Mouse (Mus musculus): ENCODE data around the gene Omg. TPM values are rescaled to one million over a fixed set of nuclear protein-coding genes. Genes with fewer than 3 reads are reported as not detected.

The Omg gene
- polyA plus RNA-seq (2012; rRNA removed) = 0.08 TPM in 1 of 2 replicates, not detected in the other

DNA sequence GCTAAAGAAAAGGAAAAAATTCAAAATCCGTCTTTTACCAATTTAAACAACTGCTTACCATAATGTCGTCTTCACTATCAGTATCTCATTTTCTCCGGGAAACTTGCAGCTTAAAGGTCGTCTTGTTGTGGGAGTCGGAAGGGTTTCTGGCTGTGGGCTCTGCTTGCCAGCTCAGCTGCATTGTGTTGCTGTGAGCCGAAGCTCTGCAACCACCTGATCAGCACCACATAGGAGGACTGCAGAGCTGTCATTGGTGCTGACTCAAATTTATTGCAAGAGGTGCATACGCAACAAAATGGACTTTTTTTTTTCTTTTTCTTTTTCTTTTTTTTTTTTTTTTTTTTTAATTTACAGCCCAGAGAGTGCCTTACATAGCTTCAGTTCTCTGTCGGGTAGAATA is at the start of gene Omg:
Gene Omg (minus strand): TSS at position 240 of the 400 bp plus-strand sequence.
- Histone ChIP-seq H3K4me3 (replicated peaks; ENCODE audit: extremely low read depth, low read depth, low read length) (no peak within 1 kb of the TSS), H3K4me1 (ENCODE audit: control insufficient read depth, insufficient read depth, low read length) (no peaks in the 10 kb centered on the region)
- DNase-seq = no peak
- TF ChIP-seq CTCF (IDR thresholded peaks at IDR 0.05; ENCODE audit: insufficient read depth, low read length) (no peak), POLR2A (IDR thresholded peaks at IDR 0.05; ENCODE audit: borderline replicate concordance, extremely low read depth, low read depth, low read length) (no peak)
- WGBS = 69% methylated on average over 8 of the region's 8 CpGs

DNA sequence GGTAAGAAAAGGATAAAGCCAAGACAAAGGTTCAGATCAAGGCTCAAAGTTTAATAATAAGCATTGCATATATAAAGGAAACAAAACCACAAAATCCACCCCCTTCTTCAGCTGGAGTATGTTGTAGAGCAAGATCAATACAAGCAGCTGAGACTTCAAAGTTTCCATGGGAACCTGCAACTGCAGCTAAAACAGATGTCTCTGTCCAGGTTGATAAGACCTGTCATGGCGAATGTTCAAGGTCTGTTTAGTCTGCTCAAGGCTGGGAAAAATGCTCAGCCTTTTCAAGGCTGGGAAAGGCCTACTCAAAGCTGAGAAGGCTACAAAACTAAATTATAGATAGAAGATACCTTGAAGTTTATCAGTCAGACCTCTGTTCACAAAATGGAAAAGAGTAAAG is 48.7 kb upstream of the Omg start:
- DNase-seq = no peak
- 78% methylated on average over 1 of the region's 1 CpGs for WGBS
- Histone ChIP-seq H3K4me1 (ENCODE audit: control insufficient read depth, insufficient read depth, low read length) (no peaks in the 10 kb centered on the region), H3K4me3 (replicated peaks; ENCODE audit: extremely low read depth, low read depth, low read length) (no peak overlapping the region)
- TF ChIP-seq CTCF (IDR thresholded peaks at IDR 0.05; ENCODE audit: insufficient read depth, low read length) (no peak), POLR2A (IDR thresholded peaks at IDR 0.05; ENCODE audit: borderline replicate concordance, extremely low read depth, low read depth, low read length) (no peak)

DNA sequence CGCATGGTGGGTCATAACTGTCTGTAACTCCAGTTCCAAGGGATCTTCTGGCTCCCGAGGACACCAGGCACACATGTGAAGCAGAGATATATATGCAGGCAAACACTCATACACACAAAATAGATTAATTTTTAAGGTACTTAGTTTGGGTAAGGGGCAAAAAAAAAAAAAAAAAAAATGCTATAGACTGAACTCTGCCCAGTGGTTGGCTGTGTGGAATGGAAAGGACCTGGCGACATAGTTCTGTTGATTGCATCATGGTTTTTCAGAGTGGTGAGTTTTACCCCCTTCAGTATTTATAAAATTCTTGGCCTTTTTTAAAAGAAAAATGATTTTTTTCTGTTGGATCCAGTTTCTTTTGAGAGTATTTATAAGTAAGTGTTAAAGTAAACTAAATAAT is 32.4 kb upstream of the Omg start:
- H3K4me3 ChIP-seq (replicated peaks; ENCODE audit: extremely low read depth, low read depth, low read length) = no peak overlapping the region
- DNase-seq = no peak
- peaks cover 3% of the 10 kb centered on the region; the same call in 1 of the 2 replicates for H3K4me1 ChIP-seq (ENCODE audit: control insufficient read depth, insufficient read depth, low read length)
- no peak for TF ChIP-seq CTCF (IDR thresholded peaks at IDR 0.05; ENCODE audit: insufficient read depth, low read length)
- 88% methylated on average over 3 of the region's 3 CpGs for WGBS

DNA sequence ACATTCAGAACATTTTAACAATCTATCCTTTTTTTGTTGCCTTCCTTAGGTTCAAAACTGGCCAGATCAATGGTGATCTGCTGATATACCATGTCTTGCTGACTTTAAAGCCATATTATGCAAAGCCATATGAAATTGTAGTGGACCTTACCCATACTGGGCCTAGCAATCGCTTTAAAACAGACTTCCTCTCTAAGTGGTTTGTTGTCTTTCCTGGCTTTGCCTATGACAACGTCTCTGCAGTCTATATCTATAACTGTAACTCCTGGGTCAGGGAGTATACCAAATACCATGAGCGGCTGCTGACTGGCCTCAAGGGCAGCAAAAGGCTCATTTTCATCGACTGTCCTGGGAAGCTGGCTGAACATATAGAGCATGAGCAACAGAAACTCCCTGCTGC is 31.7 kb upstream of the Omg start:
- TF ChIP-seq CTCF (IDR thresholded peaks at IDR 0.05; ENCODE audit: insufficient read depth, low read length) = no peak
- TF ChIP-seq POLR2A (IDR thresholded peaks at IDR 0.05; ENCODE audit: borderline replicate concordance, extremely low read depth, low read depth, low read length) = no peak
- DNase-seq = no peak
- Histone ChIP-seq H3K4me3 (replicated peaks; ENCODE audit: extremely low read depth, low read depth, low read length) (no peak overlapping the region), H3K4me1 (ENCODE audit: control insufficient read depth, insufficient read depth, low read length) (peaks cover 3% of the 10 kb centered on the region; the same call in 1 of the 2 replicates)
- WGBS = 77% methylated on average over 4 of the region's 4 CpGs

DNA sequence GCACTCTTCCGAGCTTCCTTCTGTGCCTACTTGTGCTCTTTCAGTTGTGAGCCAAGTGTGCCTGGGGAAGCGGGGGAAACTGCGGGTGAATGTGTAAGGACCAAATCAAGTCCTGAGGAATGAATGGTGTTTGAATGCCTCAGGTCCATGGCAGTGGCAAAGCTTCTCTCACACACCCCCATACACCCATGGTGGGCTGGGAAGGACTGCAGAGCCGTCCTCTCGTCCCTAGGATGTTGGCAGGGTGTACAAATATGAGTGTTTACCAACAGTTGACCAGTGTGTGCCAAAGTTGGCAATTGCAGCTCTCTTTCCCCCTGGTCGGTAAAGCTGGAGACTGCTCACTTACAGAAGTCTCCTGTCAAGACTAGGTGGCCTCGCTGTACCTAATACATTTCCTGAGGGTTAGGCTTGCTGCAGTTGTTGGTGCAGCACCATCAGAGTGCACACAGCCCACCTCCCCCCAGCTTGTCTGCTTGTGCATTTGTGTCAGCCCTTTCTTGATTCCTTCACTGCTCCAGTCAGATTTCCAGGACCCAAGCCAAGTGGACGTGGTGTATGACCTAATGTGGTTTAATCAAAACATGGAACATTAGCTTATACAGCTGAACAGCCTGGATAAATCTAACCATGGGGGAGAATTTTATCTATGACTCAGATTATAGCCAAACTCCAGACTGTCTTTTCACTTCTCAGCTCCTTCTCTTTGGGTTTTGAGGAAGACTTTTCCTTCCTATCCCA is 30.2 kb upstream of the Omg start:
- peaks cover 3% of the 10 kb centered on the region; the same call in 1 of the 2 replicates for H3K4me1 ChIP-seq (ENCODE audit: control insufficient read depth, insufficient read depth, low read length)
- WGBS = 51% methylated on average over 8 of the region's 8 CpGs
- no peak overlapping the region for H3K4me3 ChIP-seq (replicated peaks; ENCODE audit: extremely low read depth, low read depth, low read length)
- no peak for DNase-seq
- TF ChIP-seq CTCF (IDR thresholded peaks at IDR 0.05; ENCODE audit: insufficient read depth, low read length) (no peak), POLR2A (IDR thresholded peaks at IDR 0.05; ENCODE audit: borderline replicate concordance, extremely low read depth, low read depth, low read length) (no peak)

DNA sequence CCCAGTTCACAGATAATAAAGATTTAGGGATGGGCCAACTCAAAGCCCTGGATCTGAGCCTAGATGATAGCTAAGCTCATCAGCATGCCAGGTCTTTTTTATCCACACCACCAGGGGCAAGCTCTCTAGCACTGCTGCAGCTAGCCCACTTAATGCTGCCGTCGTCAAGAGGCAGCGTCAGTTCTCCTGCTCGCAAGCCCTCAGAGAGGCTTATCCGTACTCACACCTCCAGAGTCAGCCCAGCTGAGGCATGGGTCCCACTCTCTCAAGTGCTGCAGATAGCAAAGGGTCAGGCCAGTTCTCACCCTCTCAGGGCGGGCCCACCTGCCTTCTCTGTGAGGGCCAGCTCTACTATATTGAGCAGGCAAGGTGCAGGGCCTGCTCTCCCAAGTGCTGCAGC is 29.4 kb upstream of the Omg start:
- DNase-seq = no peak
- no peak overlapping the region for H3K4me3 ChIP-seq (replicated peaks; ENCODE audit: extremely low read depth, low read depth, low read length)
- WGBS = 78% methylated on average over 6 of the region's 6 CpGs
- no peak for TF ChIP-seq POLR2A (IDR thresholded peaks at IDR 0.05; ENCODE audit: borderline replicate concordance, extremely low read depth, low read depth, low read length)
- H3K4me1 ChIP-seq (ENCODE audit: control insufficient read depth, insufficient read depth, low read length) = peaks cover 3% of the 10 kb centered on the region; the same call in 1 of the 2 replicates

DNA sequence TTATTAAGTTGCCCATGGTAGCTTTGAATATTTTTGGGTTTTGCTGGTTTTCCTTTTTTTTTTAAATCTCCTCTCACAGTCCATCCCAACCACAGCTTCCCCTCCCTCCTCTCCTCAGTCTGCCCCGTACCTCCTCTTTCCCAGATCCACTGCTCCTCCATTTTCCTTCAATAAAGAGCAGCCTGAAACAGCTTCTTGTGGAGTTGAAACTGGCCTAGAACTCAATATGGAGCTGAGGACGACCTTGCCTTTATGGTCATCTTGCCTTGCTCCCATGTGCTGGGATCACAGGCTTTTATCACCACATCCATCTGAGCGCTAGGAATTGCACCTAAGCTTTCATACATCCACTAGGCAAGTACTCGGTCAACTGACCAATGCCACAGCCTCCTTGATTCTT is 27.6 kb upstream of the Omg start:
- peaks cover 5% of the 10 kb centered on the region; the same call in 1 of the 2 replicates for H3K4me1 ChIP-seq (ENCODE audit: control insufficient read depth, insufficient read depth, low read length)
- 92% methylated on average over 4 of the region's 4 CpGs for WGBS
- H3K4me3 ChIP-seq (replicated peaks; ENCODE audit: extremely low read depth, low read depth, low read length) = no peak overlapping the region
- TF ChIP-seq POLR2A (IDR thresholded peaks at IDR 0.05; ENCODE audit: borderline replicate concordance, extremely low read depth, low read depth, low read length) (no peak), CTCF (IDR thresholded peaks at IDR 0.05; ENCODE audit: insufficient read depth, low read length) (no peak)
- no peak for DNase-seq

DNA sequence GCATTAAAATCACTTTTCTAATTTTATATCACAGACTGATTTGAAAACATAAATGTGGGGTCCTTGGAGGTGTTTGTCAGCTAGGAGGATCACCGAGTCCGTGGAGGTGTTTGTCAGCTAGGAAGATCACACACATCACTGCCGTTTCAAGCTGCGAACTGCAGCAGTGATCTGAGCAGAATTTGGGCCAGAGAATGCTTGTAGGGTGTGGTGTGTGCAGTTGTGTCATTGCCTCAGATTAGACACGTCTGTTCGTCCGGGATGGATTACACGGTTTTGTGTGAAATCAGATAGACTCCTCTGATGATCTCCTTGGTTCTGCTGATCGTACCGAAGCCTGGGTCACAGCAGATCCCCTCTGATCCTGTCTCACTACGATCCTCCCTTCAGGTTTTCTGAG is 26.9 kb upstream of the Omg start:
- 78% methylated on average over 11 of the region's 11 CpGs for WGBS
- DNase-seq = no peak
- H3K4me3 ChIP-seq (replicated peaks; ENCODE audit: extremely low read depth, low read depth, low read length) = no peak overlapping the region
- no peak for TF ChIP-seq POLR2A (IDR thresholded peaks at IDR 0.05; ENCODE audit: borderline replicate concordance, extremely low read depth, low read depth, low read length)
- no peak for TF ChIP-seq CTCF (IDR thresholded peaks at IDR 0.05; ENCODE audit: insufficient read depth, low read length)
- peaks cover 5% of the 10 kb centered on the region; the same call in 1 of the 2 replicates for H3K4me1 ChIP-seq (ENCODE audit: control insufficient read depth, insufficient read depth, low read length)

DNA sequence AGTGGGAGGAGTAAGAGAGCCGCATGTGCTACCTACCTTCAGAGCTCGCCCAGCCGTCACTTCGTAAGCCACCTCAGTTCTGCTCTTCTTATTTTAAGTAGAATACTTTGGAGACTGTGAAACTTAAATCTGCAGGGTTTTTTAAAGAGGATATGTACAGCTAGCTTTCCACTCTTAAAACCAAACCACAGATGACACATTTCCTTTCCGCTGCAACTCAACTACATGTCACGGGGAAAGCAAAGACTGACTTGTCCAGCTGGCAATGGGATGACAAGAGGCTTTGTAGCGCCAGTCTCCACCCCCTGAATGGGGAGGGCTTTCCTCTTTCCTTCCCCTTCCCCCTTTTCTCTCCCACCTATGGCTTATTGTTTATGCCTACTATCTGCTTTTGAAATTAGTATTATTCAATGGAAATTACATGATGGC is 26.5 kb upstream of the Omg start, which contains the start of the genes Evi2 and Evi2a:
Gene Evi2 (minus strand): TSS at position 257 of the 429 bp plus-strand sequence.
Gene Evi2a (minus strand): TSS at position 277 of the 429 bp plus-strand sequence.
- no peak for TF ChIP-seq POLR2A (IDR thresholded peaks at IDR 0.05; ENCODE audit: borderline replicate concordance, extremely low read depth, low read depth, low read length)
- TF ChIP-seq CTCF (IDR thresholded peaks at IDR 0.05; ENCODE audit: insufficient read depth, low read length) = no peak
- Histone ChIP-seq H3K4me1 (ENCODE audit: control insufficient read depth, insufficient read depth, low read length) (peaks cover 5% of the 10 kb centered on the region; the same call in 1 of the 2 replicates), H3K4me3 (replicated peaks; ENCODE audit: extremely low read depth, low read depth, low read length) (peak within 1 kb of the TSS; percentile 24)
- WGBS = 69% methylated on average over 7 of the region's 7 CpGs
- DNase-seq = no peak

DNA sequence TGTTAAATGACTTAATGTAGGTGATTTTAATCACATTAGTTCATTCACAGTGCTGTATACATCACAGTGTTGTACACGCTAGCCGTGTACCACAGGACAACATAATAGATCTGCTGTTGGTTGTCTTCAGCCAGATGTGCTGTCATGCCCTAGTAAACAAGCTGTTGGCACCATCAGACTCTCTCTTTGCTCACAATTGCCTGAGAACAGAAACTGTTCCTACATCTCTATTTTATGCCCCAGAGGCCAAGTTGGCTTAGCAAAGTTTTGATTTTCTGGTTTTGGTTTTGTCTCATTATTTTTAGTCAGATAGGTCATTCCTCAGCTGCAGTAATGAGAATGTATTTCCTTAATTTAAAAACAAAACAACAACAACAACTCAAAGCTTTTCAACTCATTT is 25.9 kb upstream of the Omg start:
- Histone ChIP-seq H3K4me3 (replicated peaks; ENCODE audit: extremely low read depth, low read depth, low read length) (peak overlapping the region; percentile 24), H3K4me1 (ENCODE audit: control insufficient read depth, insufficient read depth, low read length) (peaks cover 5% of the 10 kb centered on the region; the same call in 1 of the 2 replicates)
- DNase-seq = no peak
- TF ChIP-seq POLR2A (IDR thresholded peaks at IDR 0.05; ENCODE audit: borderline replicate concordance, extremely low read depth, low read depth, low read length) (no peak), CTCF (IDR thresholded peaks at IDR 0.05; ENCODE audit: insufficient read depth, low read length) (no peak)
- 61% methylated on average over 2 of the region's 2 CpGs for WGBS
